Comparison of ENCODE assay signal across 21 mouse cellular contexts in genomic region chr13:6260321-6260865, GRCm38 (mm10).
DNase-seq lines count a peak whose midpoint lies in the region; ATAC-seq and TF ChIP-seq lines count a peak whose summit lies in the region.
"Had no signal": no experiment of that assay in that cellular context is flagged by ENCODE, and none has a peak within 500 bp of the region (broad histone marks: within the 10 kb centered on the region; RNA-seq: fewer than 3 reads in every experiment).

No protein-coding gene starts in this region.

- no peak for TF ChIP-seq CTCF in gastrocnemius, adult 2 months (IDR thresholded peaks at IDR 0.05)

- H3K9ac ChIP-seq in midbrain, embryonic 11.5 days (ENCODE audit: low read length): no peak overlapping the region
- no peak overlapping the region for H3K9ac ChIP-seq in midbrain, embryonic 13.5 days (replicated peaks)
- H3K9ac ChIP-seq: embryonic facial prominence, embryonic 13.5 days; forebrain, embryonic 13.5 days; forebrain, postnatal 0 days; hindbrain, embryonic 14.5 days; intestine, embryonic 15.5 days had no signal

- H3K4me3 ChIP-seq in gastrocnemius, adult 2 months: no peak overlapping the region
- H3K4me3 ChIP-seq in midbrain, embryonic 11.5 days (ENCODE audit: low read depth, low read length): no peak overlapping the region
- no peak overlapping the region for H3K4me3 ChIP-seq in midbrain, embryonic 13.5 days (replicated peaks)
- no peak overlapping the region for H3K4me3 ChIP-seq in brown adipose tissue, adult 24 weeks (ENCODE audit: insufficient read depth, low read depth, low read length)
- H3K4me3 ChIP-seq: embryonic facial prominence, embryonic 13.5 days; forebrain, embryonic 13.5 days; heart, embryonic 10.5 days; hindbrain, embryonic 10.5 days; intestine, embryonic 15.5 days had no signal

- ATAC-seq in midbrain, embryonic 11.5 days (ENCODE audit: low FRiP score): no peak
- ATAC-seq in midbrain, embryonic 13.5 days: no peak
- ATAC-seq: forebrain, embryonic 13.5 days; forebrain, postnatal 0 days; intestine, embryonic 15.5 days had no signal

- H3K27me3 ChIP-seq in midbrain, embryonic 11.5 days (ENCODE audit: control insufficient read depth, insufficient read depth, low read length): no peaks in the 10 kb centered on the region
- no peaks in the 10 kb centered on the region for H3K27me3 ChIP-seq in midbrain, embryonic 13.5 days
- H3K27me3 ChIP-seq: embryonic facial prominence, embryonic 13.5 days; forebrain, embryonic 13.5 days; intestine, embryonic 15.5 days had no signal

- no peak for DNase-seq in gastrocnemius, adult 2 months
- DNase-seq in gastrocnemius, postnatal 36 days: no peak
- DNase-seq in midbrain, embryonic 11.5 days (ENCODE audit: low spot score, missing footprints): peak; percentile 59
- peak; percentile 48 for DNase-seq in telencephalon, adult 2 months (ENCODE audit: low read depth, low spot score)
- no peak for DNase-seq in B cell, adult 2 months
- DNase-seq: adrenal gland, adult 8-10 months; adrenal gland, postnatal 36 days; cerebellum, adult 11-12 months; cerebellum, adult 9-10 months; cerebellum, postnatal 25 days; forebrain, postnatal 0 days; gastrocnemius, postnatal 25 days; heart, adult 11 months had no signal

- 88% methylated on average over 3 of the region's 3 CpGs for WGBS in midbrain, embryonic 11.5 days
- 93% methylated on average over 3 of the region's 3 CpGs for WGBS in midbrain, embryonic 13.5 days

- H3K36me3 ChIP-seq in midbrain, embryonic 11.5 days (ENCODE audit: control insufficient read depth, insufficient read depth, low read length): no peaks in the 10 kb centered on the region
- no peaks in the 10 kb centered on the region for H3K36me3 ChIP-seq in midbrain, embryonic 13.5 days
- H3K36me3 ChIP-seq: embryonic facial prominence, embryonic 13.5 days; heart, embryonic 10.5 days; hindbrain, embryonic 10.5 days; intestine, embryonic 15.5 days had no signal

- intact Hi-C loops in gastrocnemius, adult 2 months (cut with DNase I): no loop called here
- intact Hi-C loops in gastrocnemius, postnatal 36 days (cut with DNase I): no loop called here

- no peaks in the 10 kb centered on the region for H3K4me1 ChIP-seq in midbrain, embryonic 11.5 days (ENCODE audit: control insufficient read depth, insufficient read depth, low read length)
- no peaks in the 10 kb centered on the region for H3K4me1 ChIP-seq in midbrain, embryonic 13.5 days (replicated peaks)
- H3K4me1 ChIP-seq in brown adipose tissue, adult 24 weeks (ENCODE audit: control insufficient read depth, insufficient read depth, insufficient read length, low read length): no peaks in the 10 kb centered on the region; the same call in 1 of the 2 replicates
- H3K4me1 ChIP-seq: embryonic facial prominence, embryonic 13.5 days; forebrain, embryonic 13.5 days; heart, embryonic 10.5 days; hindbrain, embryonic 10.5 days; intestine, embryonic 15.5 days had no signal

- peak overlapping the region; percentile 12; the same call in 1 of the 2 replicates for H3K27ac ChIP-seq in gastrocnemius, adult 2 months
- H3K27ac ChIP-seq in midbrain, embryonic 11.5 days (ENCODE audit: low read depth, low read length): no peak overlapping the region
- no peak overlapping the region for H3K27ac ChIP-seq in midbrain, embryonic 13.5 days
- peak overlapping the region; percentile 35; the same call in 1 of the 2 replicates for H3K27ac ChIP-seq in brown adipose tissue, adult 24 weeks (replicated peaks; ENCODE audit: low read depth, low read length)
- H3K27ac ChIP-seq: embryonic facial prominence, embryonic 13.5 days; forebrain, embryonic 13.5 days; heart, embryonic 10.5 days; hindbrain, embryonic 10.5 days; hindbrain, embryonic 14.5 days; intestine, embryonic 15.5 days had no signal

- H3K9me3 ChIP-seq in midbrain, embryonic 11.5 days (ENCODE audit: control insufficient read depth, low read length): no peaks in the 10 kb centered on the region
- no peaks in the 10 kb centered on the region for H3K9me3 ChIP-seq in midbrain, embryonic 13.5 days
- H3K9me3 ChIP-seq: embryonic facial prominence, embryonic 13.5 days; forebrain, embryonic 13.5 days; heart, embryonic 10.5 days; hindbrain, embryonic 10.5 days; intestine, embryonic 15.5 days had no signal

- H3K4me2 ChIP-seq in midbrain, embryonic 11.5 days: no peak overlapping the region
- no peak overlapping the region for H3K4me2 ChIP-seq in midbrain, embryonic 13.5 days (replicated peaks)
- H3K4me2 ChIP-seq: embryonic facial prominence, embryonic 13.5 days; forebrain, embryonic 13.5 days; hindbrain, embryonic 14.5 days; intestine, embryonic 15.5 days had no signal

Comparison
In these comparisons a context has a peak if more than half of its experiments do, and no peak if none do; other contexts are left out.
1. DNase-seq: peak in midbrain, embryonic 11.5 days (single experiment) and telencephalon, adult 2 months (single experiment); none in gastrocnemius, adult 2 months (single experiment), gastrocnemius, postnatal 36 days (0 of 2) and B cell, adult 2 months (0 of 2).
2. H3K27ac ChIP-seq: peak in gastrocnemius, adult 2 months (single experiment) and brown adipose tissue, adult 24 weeks (single experiment); none in midbrain, embryonic 11.5 days (single experiment) and midbrain, embryonic 13.5 days (single experiment).